Mouse (Mus musculus) layer of hippocampus, adult 18-20 months (tissue): ENCODE results near the gene Ccl1. TPM values are rescaled to one million over a fixed set of nuclear protein-coding genes. Genes with fewer than 3 reads are reported as not detected.

Experiments
- DNase-seq, 2 experiments: peaks; one replicate each; pipeline ENCODE4 v3.0.0; 2022; ENCODE audit warnings: low spot score in 2 of 2
- total RNA-seq, 2 experiments: library from RNA; stranded (reverse); gene quantifications; 2 replicates each; pipeline ENCODE4 v1.2.3; 2021

Ccl1 gene
- total RNA-seq, 2 experiments from 2014 or later, result not detected

DNA sequence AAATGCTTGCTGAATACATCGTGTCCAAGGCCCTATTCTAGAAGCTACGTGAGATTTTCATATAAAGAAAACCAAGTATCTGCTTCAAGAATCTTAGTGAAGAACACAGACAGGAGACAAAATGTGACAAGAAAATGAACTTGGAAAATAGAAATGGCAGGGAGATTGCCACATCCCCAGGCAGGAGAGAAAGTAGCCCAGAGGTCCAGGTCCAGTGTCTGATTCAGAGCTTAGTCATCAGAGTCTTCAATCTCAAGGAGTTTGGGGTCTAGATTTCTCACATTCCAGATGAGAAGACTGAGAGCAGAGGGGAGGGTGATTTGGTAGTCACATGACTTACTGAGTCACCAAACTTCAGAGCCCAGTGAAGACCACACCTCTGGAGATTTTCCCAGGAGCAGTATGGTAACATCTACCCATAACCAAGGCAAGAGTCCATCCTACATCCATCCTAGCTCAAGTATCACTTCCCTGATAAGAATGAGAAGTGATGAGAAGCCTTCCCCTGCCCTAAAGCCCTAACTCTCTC lies 98.5 kb downstream of the Ccl1 start:
- DNase-seq, result no peak

DNA sequence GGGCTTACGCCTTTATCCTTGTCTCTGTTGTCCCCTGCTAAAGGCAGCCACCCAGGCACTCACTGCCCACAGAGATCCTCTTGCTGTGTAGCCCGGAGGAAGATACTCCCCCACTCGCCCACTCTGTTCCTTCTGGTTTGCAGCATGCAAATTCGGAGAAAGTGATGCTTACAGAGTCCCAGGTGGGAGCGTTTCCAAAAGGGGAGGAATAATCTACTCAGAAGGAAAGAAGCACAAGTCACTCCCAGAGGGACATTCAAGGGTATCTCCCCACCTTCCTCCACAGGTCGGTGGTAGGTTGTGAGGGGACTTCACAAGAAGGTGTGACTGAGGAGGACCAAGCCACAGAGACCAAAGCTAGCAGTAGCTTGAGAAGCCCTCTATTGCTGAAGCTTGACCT lies 100.3 kb downstream of the Ccl1 start:
- DNase-seq, result no peak

DNA sequence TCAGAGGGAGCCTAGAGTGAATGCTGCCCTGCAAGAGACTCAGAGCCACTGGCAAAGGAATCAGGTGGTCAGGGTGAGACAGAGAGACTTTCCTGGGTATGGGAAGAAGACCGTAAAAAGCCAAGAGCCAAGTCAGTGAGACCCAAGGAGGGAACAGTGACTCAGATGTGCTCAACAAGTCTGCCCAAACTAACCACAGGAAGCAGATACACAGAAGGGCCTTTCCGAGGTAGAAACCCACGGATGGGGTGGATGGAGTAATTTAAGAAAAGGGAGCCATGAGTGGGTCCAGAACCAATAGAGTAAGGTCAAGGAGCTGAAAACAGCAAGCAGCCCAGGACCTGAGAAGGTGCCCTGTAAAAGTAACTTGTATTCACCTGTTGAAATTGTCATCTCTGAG lies 101.8 kb downstream of the Ccl1 start:
- DNase-seq, result no peak

DNA sequence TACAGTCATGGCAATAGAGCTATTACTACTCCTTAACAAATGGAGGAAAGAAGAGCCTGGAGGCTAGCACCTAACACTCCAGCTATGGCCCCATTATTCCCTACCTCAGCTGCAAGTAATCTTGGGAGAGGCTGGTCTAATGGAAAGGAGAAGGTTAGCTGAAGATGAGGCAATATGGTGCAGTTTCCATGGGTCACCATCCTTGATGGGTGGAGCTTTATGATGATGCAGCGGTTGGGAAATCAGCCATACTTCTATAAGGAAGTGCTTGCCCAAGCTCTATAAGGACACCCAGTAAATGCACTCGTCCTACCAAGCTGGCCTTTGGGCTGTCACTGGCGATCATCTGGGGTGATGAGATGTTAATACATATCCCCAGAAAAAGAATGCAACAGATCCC lies 107.7 kb downstream of the Ccl1 start:
- no peak for DNase-seq

DNA sequence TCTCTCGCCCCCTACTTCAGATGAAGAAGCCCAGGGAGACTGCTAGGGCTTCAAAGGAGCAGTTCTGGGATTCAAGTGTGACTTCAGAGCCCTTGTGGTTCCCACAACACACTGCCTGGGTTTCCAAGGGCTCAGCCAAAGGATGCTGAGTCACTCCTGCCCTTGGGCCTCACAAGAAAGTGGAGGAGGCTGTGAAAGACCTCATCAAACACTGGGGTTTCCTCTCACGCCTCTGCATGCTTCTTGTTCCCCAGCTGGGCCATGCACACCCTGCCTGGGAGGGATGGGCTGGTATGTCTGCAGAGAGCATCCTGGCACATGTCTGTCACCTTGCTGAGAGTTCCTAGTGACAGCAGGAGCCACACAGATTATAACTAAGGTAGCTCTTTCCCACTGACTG lies 110.5 kb downstream of the Ccl1 start:
- no peak for DNase-seq

DNA sequence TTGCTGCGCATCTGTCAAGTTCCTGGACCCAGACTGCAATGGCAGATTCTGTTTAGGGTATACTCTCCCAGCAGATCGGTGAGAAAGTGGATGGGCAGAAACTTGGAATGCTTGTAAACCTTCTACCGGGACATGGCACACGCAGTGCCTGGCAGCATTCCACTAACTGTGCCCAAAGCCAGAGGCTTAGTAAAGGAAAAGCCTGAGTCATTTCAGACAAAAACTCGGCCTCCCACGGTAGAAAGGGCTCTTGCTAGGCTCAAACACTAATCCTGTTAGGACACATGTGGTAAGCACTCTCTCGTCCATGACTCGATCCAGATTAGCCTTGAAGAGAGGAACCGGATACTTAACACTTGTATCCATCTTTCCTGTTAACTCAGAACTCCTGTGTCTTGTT lies 111.7 kb downstream of the Ccl1 start:
- DNase-seq, result no peak

DNA sequence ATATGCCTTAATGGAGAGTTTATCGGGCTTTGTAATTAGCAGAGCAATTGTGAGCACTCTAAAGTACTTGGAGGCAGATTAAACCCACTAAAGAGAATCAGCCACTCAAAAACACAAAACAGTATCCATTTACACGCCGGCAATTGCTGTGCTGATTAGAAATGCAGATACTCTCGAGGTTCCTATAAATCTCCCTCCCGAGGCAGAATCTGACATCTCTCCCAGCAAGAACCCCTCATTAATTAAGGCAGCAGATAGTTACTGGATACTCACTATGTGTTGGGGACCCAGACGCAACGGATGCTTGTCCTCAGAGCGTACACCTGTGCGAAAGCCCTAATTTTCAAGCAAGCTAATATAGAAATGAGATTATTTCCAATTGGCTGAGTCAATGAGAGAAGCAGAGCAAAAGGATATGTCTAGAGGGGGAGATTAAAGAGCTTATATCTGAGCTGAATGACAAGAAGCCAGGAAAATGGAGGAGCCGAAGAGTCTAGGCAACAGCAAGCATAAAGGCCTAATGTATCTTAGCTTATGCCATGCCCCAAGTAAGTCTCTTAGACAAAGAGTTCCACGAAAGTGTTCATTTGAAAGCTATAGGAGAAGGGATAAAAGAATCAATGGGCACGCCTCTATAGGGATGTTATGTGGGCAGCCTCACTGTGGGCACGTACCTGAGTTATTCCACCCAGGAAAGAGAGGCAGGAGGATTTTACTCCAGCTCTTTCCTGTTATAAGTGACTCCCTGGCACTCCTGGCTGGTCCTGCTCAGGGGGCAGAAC lies 115.5 kb downstream of the Ccl1 start:
- DNase-seq, result no peak

DNA sequence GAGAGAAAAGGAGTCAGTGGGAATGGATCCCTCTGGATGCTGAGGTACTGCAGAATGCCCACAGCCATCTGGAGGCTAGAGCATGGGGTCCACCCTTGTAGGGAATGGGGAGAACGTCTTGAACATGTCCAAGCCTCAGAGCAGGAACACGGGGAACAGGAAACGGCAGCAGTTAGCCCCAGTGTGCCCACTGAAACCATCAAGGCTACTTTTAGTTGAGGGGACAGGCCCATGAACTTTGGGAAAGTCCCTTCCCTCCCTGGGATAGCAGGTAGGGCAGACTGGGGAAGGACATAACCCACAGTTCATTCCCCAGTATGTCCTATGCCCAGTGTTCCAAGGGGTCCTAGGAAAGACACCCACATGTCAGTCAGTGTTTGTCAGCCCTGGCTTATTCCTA lies 119.8 kb downstream of the Ccl1 start:
- DNase-seq, result no peak

DNA sequence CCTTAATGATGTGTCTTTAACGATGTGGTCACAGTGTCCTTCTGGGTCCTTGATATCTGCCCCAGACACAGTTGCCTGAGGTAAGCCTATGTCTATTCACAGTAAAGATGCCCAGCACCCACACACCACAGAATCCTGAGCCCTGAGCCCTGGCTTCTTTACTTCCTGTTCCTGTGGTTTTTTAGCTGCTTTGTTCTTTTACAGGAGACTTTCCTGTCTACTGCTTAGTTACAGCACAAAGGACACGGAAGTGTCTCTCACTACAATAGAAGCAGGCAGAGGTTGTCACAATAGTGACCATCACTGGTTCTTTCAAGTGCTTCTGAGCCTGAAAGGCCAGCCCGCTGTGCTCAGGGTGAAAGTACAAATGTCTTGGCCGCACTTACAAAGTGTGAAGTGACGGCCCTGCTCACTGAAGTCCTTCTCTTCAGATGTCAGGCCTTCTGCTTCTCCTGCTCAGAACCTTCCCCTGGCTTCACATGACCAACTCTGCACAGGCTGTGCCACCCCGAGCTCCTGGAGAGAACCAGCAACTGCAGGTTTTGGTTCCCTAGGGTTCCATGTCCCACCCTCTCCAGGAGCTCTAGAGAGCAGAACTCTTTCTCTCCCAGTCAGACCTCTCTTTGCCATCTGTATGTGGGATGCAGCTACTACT lies 122.1 kb downstream of the Ccl1 start:
- no peak for DNase-seq

DNA sequence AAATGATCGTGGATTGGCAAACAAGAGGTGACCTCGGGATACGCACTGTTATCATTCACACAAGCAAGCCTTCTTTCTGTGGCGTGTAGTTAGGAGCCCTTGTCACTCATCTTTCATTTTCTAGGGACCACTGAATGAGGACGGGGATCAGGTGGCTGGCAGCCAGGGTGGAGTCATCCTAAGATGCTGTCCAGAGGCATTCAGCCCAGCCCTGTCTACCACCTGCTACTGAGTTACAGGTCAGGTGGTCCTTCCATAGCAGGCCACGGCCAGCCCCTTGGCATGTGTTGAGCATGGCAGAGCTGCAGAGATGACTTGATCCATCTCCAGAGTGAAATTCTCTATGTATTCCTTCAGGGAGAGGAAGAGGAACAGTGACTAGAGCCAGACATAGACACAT lies 123.1 kb downstream of the Ccl1 start:
- no peak for DNase-seq

DNA sequence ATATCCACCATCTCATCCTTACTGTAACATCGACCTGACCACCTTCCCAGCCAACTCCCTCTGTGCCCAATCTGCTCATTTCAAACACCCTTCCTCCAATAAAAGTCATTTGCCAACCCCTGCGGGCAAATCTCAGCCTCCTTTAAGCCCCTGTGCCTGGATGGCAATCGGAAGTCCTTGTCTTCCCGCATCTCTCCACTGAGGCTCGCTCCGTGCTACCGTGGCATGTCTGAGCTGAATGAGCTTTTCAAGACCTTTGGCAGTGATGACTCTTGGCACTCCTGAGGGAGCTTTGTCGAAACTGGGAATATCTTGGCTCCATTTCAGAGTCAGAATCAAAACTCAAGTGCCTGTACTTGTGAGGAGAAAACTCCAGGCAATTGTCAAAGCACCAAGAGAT lies 124.2 kb downstream of the Ccl1 start:
- no peak for DNase-seq

DNA sequence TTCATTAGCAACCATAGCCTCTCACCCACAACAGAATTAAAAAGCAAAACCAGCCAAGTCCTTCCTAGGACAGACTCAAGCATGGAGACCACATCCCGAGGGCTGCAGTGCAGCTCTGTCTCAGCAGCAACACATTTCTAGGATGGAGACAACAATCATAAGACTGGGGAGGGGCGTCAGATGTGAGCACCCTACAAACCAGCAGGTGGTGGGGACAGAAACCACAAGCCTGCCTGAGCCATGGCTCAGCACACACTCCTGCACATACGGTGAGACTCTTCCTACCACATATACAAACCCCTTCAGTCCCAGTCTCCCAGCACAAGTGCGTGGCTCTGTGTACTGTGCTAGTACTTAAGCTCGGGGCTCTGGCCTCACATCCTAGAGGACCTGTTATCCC lies 127.3 kb downstream of the Ccl1 start:
- no peak for DNase-seq

DNA sequence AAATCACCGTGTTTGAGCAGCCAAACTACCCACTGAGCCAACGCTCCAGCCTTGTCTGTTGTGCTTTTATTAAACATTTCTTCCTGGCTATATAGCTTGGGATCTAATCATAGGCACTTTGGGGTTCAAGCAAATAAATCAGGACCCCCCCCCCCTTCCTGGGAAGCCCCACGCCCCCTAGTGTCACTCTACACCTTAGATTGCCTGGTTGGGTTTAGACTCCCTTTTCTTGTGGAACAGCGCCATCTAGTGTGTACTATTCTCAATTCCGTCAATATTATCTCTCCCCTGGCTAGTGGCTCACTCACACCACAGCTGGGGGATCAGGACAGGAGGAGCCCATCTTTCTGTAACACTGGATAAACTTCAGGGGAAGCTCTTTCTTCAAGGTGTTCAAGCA lies 127.8 kb downstream of the Ccl1 start:
- DNase-seq, result peak; percentile 13 to 76

DNA sequence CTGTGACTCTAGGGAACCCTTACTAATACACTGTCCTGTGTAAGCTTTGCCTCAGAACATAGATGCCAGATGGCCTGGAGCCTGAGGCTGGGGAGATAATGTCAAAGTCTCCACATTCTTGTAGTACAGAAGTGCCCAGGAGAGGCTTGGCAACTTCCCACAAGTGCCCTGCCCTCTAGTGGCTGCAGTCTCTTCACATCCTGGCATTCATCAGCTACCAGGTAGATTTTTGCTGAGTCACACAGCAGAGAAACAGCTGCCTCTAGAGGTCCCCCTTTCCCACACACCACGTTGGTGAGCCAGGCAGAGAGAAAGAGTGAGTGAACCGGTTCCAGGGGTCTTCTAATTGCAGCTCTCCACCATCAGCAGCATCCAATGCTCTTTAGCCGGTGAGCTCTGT lies 130.7 kb downstream of the Ccl1 start:
- DNase-seq, result peak; percentile 22 to 71

DNA sequence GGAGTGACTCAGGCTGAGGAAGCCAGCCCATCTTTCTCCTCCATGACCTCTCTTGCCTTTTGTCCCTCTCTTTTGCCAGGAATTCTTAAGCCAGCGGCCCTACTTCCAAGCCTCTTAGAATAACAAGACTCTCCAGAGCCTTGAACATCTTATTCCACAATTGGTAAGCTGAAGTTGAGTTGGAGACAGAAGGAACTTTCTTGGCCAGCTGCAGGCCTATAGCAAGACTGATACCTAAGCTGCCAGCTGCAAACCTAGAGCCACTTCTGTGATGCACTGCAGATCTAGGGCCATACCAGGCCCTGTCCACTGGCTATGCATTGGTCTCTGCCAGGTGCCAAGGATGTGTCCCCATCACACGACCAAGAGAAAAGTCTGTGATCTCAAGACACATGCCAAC lies 132.0 kb downstream of the Ccl1 start:
- no peak for DNase-seq

DNA sequence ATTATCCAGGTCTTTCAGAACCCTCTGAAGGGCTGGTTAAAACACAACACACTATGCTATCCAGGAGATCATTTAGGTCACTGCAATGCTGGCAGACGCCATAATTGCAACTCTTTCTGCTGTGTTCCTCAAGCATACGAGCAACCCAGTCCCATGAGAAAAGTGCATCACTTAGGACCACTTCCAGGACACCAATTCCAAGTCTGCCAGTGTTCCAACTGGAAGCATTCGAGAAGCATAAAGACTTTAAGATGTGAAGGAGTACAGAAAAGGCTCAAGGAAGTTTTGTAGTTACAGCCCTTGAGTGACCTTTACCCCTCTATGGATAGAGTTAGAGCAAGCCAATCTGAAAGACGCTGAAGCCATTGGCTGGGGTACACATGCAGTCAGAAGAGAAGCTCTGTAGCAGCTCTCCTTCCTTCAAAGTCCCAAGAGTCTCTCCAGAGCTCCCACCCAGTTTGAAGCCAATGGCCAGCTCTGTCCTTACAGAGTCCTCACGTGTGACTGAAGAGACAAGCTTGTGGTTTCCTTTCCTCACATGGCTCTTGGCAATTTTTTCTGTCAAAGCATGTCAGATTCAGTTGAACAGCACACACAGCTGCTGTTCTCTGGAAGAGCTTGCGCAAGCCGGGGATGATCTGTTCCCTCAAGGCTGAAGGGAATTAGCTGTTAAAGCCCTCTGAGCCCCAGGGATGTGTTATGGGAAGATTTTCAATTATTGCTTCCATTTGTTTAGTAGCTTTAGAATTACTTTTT lies 134.0 kb downstream of the Ccl1 start:
- no peak for DNase-seq

DNA sequence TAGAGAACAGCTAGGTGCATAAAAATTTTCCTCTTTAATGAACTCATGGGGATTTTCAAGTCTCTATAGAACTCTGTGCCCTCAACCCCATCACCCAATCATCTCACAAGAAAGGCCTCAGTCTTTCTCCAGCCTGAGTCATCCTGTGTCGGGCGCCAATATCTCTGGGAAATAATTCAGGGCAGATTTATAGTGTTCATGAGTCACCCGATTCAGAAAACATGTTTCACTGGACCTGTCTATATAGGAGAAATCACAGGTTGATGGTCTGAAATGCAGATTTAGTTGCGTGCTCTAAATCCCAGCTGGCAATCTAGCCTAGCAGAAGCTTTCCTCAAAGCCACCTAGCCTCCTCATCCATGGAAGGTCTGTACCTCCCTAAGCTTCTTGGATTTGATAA lies 136.0 kb downstream of the Ccl1 start:
- DNase-seq, result no peak

DNA sequence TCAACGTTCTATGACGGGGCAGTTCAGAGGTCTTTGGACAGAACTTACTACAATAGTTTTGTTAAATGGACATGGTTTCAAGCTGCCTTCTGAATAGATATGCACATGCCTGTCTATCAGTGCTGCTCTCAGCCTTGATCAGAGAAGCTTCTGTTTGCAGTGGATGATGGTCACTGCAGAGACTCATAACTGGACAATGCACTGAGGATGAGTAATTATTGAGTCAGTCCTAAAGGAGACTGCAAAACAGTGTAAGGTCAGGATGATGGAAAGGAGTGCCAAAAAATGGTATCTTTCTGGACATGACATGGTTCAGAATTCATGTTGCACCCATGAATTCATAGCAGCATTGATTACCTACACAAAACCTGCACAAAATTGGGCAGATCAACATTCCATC lies 137.2 kb downstream of the Ccl1 start:
- no peak for DNase-seq

DNA sequence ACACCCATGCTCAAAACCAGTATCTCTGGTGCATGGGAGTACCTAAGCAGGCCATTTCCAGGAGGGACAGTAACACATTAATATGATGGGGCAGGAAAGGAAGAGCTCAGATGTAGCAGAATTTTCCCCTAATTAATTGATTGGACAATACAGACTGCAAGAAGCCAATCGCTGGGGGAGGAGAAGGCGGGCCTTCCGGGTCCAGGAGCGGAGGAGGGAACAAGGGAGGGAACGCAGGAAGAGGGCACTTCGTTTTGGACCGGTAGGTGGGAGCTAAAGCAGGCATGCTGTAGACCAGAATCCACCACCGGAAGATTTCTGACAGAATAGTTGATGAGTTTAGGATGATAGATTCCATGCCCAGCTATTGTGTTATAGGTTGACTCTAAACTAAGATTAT lies 142.2 kb downstream of the Ccl1 start:
- DNase-seq, result no peak

DNA sequence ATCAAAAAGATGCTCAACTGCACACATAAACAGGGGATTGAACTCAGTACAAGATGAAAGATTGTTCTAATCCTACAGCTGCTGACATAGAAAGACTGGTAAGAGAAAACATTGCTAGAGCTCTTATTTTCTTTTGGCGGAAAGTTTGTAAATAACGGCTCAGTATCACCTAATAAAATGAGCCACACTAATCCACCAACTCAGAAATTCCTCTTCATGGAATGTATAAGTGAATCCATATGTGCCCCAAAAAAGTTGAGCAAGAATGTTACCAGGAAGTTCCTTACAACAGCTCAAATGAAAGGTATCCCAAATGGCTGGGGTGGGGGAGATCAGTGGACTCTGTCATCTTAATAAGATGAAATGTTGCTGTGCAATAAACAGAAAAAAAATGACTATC lies 146.4 kb downstream of the Ccl1 start:
- no peak for DNase-seq

DNA sequence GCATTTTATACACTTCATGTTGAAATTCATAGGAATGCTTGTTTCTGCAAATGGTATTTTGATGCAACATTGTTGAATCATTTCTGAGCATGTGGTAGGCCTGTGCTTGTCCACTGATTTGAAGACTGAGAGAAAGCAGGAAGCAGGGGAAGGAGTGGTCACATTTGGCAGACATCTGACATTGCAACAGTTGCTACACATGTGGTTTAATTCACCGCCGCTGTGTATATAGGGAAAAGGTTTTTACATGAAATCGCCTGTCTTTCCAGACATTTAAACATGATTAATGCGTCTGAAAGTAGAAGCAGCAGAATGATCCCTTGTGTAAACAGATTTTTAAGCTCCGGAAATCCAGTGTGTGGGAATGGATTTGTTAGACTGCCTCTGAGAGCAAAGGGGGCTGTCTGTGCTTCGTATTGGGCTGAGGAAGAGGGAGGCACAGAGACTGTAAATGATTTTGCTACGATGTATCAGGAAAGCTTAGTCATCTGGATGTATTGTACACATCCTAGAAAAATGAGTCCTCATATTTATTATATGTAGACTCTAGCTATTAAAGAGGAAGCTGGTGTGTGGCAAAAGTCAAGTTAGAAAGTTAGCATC lies 165.9 kb downstream of the Ccl1 start:
- DNase-seq, result no peak

DNA sequence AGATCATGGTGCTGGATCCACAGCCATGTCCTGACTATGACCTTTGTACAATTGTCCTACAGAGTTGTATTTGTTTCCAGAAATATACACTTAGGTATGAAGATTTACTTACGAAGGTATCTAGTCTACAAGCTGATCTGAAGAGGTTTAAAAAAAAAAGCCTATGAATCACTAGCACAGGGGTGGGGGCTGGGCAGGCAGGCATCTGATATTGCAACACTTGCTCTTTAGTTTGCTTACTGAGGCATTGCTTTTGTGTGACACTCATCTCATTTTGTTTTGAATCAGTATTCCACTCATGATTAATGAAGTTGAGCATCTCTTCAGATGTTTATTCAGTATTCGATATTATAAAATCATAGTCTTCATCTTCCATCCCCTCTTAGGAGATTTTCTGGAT lies 169.3 kb downstream of the Ccl1 start:
- no peak for DNase-seq
